Mouse (Mus musculus): ENCODE results near the gene Rnf43. TPM values are rescaled to one million over a fixed set of nuclear protein-coding genes. Genes with fewer than 3 reads are reported as not detected.
A peak's percentile ranks its signal among the peaks of the same experiment; 100 is the strongest.

The Rnf43 gene
- polyA plus RNA-seq, 1 experiment from 2014 or later: 10.4 TPM

DNA sequence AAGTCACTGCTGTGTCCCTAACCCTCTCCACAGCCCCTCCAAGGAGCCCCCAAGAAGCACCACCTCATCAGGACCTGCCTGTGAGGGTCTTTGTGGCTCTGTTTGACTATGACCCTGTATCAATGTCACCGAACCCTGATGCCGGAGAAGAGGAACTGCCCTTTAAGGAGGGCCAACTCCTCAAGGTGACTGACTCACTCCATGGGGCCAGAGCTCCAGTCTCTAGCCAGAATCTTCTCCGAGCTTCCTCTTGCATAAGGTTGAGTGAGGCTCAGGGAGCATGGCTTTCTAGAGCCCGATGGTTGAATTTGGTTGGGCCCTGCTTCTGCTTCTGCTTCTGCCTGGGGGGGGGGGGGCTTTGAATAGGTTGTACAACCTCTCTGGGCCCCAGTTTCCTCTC lies 116.9 kb downstream of the Rnf43 start:
- WGBS: 78% methylated on average over 4 of the region's 4 CpGs
- Histone ChIP-seq H3K4me3 (ENCODE audit: low read length) (no peak overlapping the region), H3K4me2 (replicated peaks; ENCODE audit: low read depth, low read length) (no peak overlapping the region), H3K9me3 (ENCODE audit: control insufficient read depth, low read length) (no peaks in the 10 kb centered on the region), H3K36me3 (ENCODE audit: control insufficient read depth, insufficient read depth, low read length) (no peaks in the 10 kb centered on the region), H3K9ac (ENCODE audit: low read depth, low read length) (no peak overlapping the region), H3K27me3 (ENCODE audit: control insufficient read depth, insufficient read depth, low read length) (0 out of 2 replicates have a peak, but pooled peaks cover 3% of the 10 kb centered on the region), H3K4me1 (ENCODE audit: control insufficient read depth, insufficient read depth, low read length) (peaks cover 13% of the 10 kb centered on the region), H3K27ac (ENCODE audit: low read depth, low read length) (no peak overlapping the region)
- no peak for ATAC-seq (ENCODE audit: low FRiP score, low TSS enrichment)

DNA sequence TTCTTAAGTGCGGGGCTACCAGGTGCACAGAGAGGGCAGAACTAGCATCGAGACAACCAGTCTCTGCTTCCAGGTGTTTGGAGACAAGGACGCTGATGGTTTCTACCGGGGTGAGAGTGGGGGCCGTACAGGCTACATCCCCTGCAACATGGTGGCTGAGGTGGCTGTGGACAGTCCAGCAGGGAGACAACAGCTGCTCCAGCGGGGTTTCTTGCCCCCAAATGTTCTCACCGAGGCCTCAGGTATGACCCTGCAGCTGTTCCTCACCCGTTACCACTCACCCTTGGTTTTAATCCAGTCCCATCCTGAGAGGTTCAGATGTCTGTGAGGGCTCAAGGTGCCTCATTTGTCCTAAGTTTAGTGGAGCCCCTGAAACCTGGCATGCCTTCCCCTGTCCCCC lies 117.6 kb downstream of the Rnf43 start:
- Histone ChIP-seq H3K9ac (ENCODE audit: low read depth, low read length) (no peak overlapping the region), H3K9me3 (ENCODE audit: control insufficient read depth, low read length) (no peaks in the 10 kb centered on the region), H3K4me2 (replicated peaks; ENCODE audit: low read depth, low read length) (no peak overlapping the region), H3K27ac (ENCODE audit: low read depth, low read length) (no peak overlapping the region), H3K36me3 (ENCODE audit: control insufficient read depth, insufficient read depth, low read length) (no peaks in the 10 kb centered on the region), H3K4me1 (ENCODE audit: control insufficient read depth, insufficient read depth, low read length) (peaks cover 13% of the 10 kb centered on the region), H3K27me3 (ENCODE audit: control insufficient read depth, insufficient read depth, low read length) (0 out of 2 replicates have a peak, but pooled peaks cover 3% of the 10 kb centered on the region), H3K4me3 (ENCODE audit: low read length) (no peak overlapping the region)
- ATAC-seq (ENCODE audit: low FRiP score, low TSS enrichment): no peak
- 82% methylated on average over 8 of the region's 8 CpGs for WGBS

MicroRNAs within 50 kb of the gene (microRNA counts, 519-probe panel; counts per million panel counts)
- microRNA mmu-miR-142-3p: 5,425 counts per million, percentile 50 among the panel's probes with 10 or more counts
- 5,179 counts per million, percentile 45 among the panel's probes with 10 or more counts for microRNA mmu-miR-142-5p

Small RNA genes within 50 kb of the gene (microRNA-seq; reads per million reads assigned to microRNA genes)
- not detected for gene Mir142
- not detected for gene Mir142b

Other genes with a start within 250 kb of the Rnf43 start
- not detected in 2 replicates for gene Gm11492, start 96.1 kb upstream of the Rnf43 start, polyA plus RNA-seq (2014; fragmentation: Nextera tagmentation; extraction: Ambion mirVana)
- gene Sept4, start 93.8 kb upstream of the Rnf43 start, polyA plus RNA-seq (2014; fragmentation: Nextera tagmentation; extraction: Ambion mirVana): 35.6 and 37.9 TPM in 2 replicates
- gene Mtmr4, start 70.6 kb upstream of the Rnf43 start, polyA plus RNA-seq (2014; fragmentation: Nextera tagmentation; extraction: Ambion mirVana): 20.2 and 44.3 TPM in 2 replicates
- gene Hsf5, start 45.6 kb upstream of the Rnf43 start, polyA plus RNA-seq (2014; fragmentation: Nextera tagmentation; extraction: Ambion mirVana): 0.23 and 0.24 TPM in 2 replicates
- gene Supt4a, start 74.8 kb downstream of the Rnf43 start, polyA plus RNA-seq (2014; fragmentation: Nextera tagmentation; extraction: Ambion mirVana): 188 and 200 TPM in 2 replicates
- 3.0 and 4.2 TPM in 2 replicates for gene Tspoap1, start 97.8 kb downstream of the Rnf43 start, polyA plus RNA-seq (2014; fragmentation: Nextera tagmentation; extraction: Ambion mirVana)
- gene Mpo, start 130.9 kb downstream of the Rnf43 start, polyA plus RNA-seq (2014; fragmentation: Nextera tagmentation; extraction: Ambion mirVana): 0.41 TPM in 1 of 2 replicates, not detected in the other
- 0.10 TPM in 1 of 2 replicates, not detected in the other for gene Lpo, start 165.6 kb downstream of the Rnf43 start, polyA plus RNA-seq (2014; fragmentation: Nextera tagmentation; extraction: Ambion mirVana)
- gene Mks1, start 190.5 kb downstream of the Rnf43 start, polyA plus RNA-seq (2014; fragmentation: Nextera tagmentation; extraction: Ambion mirVana): 10.0 and 15.6 TPM in 2 replicates
- 0.07 and 0.08 TPM in 2 replicates for gene Epx, start 212.8 kb downstream of the Rnf43 start, polyA plus RNA-seq (2014; fragmentation: Nextera tagmentation; extraction: Ambion mirVana)
- gene Olfr462, start 229.5 kb downstream of the Rnf43 start, polyA plus RNA-seq (2014; fragmentation: Nextera tagmentation; extraction: Ambion mirVana): not detected in 2 replicates
- not detected in 2 replicates for gene Olfr463, start 234.7 kb downstream of the Rnf43 start, polyA plus RNA-seq (2014; fragmentation: Nextera tagmentation; extraction: Ambion mirVana)

All from kidney, embryonic 14.5 days (tissue).